Mouse (Mus musculus) forebrain, embryonic 13.5 days (tissue): ENCODE data around the gene Arhgap19. TPM values are rescaled to one million over a fixed set of nuclear protein-coding genes. Genes with fewer than 3 reads are reported as not detected.

ENCODE experiments used
- ATAC-seq: fragments of 200-750 bp; cut with Nextera tagmentation; 2 replicates; pipeline ENCODE4 v1.8.0; 2017
- H3K27ac ChIP-seq: fragments of 300-500 bp; sonication (generic); 2 replicates; pipeline ENCODE4 v1.5.1; 2015; ENCODE audit warnings: inconsistent platforms, mild to moderate bottlenecking, moderate library complexity
- H3K27me3 ChIP-seq: fragments of 300-500 bp; sonication (generic); 2 replicates; pipeline ENCODE4 v1.6.1; 2015; ENCODE audit warnings: mild to moderate bottlenecking, inconsistent platforms
- H3K36me3 ChIP-seq: fragments of 300-500 bp; sonication (generic); 2 replicates; pipeline ENCODE4 v1.6.1; 2015; ENCODE audit warnings: mild to moderate bottlenecking, inconsistent platforms; ENCODE audit not compliant: poor library complexity, severe bottlenecking
- H3K4me1 ChIP-seq: fragments of 300-500 bp; sonication (generic); 2 replicates; pipeline ENCODE4 v1.6.1; 2015; ENCODE audit warnings: inconsistent platforms
- H3K4me2 ChIP-seq: fragments of 300-500 bp; sonication (generic); 2 replicates; pipeline ENCODE4 v1.6.1; 2015; ENCODE audit warnings: inconsistent platforms, mild to moderate bottlenecking, moderate library complexity
- H3K4me3 ChIP-seq: fragments of 300-500 bp; sonication (generic); 2 replicates; pipeline ENCODE4 v1.5.1; 2015; ENCODE audit warnings: mild to moderate bottlenecking, inconsistent platforms
- H3K9ac ChIP-seq: fragments of 300-500 bp; sonication (generic); 2 replicates; pipeline ENCODE4 v1.6.1; 2015; ENCODE audit warnings: mild to moderate bottlenecking, inconsistent platforms
- H3K9me3 ChIP-seq: fragments of 300-500 bp; sonication (generic); replicated peaks from 2 replicates; pipeline ENCODE4 v1.6.1; 2016; ENCODE audit warnings: inconsistent platforms
- WGBS: fragments of 180-500 bp; shearing (Covaris S2); methylation state at CpG from one replicate; pipeline ENCODE4 v1.1.7; 2015; 5-methylcytosine and 5-hydroxymethylcytosine counted together
- polyA plus RNA-seq: library from polyadenylated mRNA; unstranded; fragments of >200 nt; fragmentation: Nextera tagmentation; extraction: Ambion mirVana; gene quantifications from 2 replicates; pipeline ENCODE4 v1.2.1, GENCODE M21; 2015

The Arhgap19 gene
- polyA plus RNA-seq, 1 experiment from 2014 or later: 20.4 TPM

DNA sequence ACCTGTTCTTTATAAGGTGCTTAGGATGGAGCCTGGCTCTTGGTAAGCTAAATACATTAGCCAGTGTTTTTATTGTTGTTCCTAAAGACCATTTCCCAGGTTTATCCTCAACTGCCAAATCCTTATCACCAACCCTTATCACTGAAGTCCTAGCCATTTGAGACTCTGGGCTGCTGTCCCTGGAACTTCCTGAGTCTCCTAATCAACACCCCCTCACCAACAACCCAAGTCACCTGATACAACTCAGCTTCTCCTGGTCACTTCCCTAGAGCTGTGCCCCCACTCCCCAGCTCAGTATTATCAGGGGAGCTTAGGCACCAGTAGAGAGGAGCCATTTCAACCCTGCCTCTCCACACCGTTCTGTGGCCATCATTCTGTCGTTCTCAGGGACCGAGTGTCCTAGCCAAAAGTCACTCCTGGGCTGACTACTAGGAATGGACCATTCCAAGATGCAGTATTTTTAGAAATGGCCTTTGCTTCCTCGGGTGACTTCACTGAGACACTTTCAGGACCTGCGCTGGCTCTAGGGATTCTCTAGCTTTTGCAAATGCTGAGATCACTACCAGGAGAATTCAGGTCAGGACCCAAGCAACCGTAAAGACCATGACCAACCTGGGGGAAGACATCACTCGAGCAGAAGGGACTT lies 39.4 kb upstream of the Arhgap19 start:
- no peaks in the 10 kb centered on the region for H3K36me3 ChIP-seq
- H3K27ac ChIP-seq: no peak overlapping the region
- H3K9me3 ChIP-seq: no peaks in the 10 kb centered on the region
- H3K27me3 ChIP-seq: no peaks in the 10 kb centered on the region
- no peak overlapping the region for H3K9ac ChIP-seq
- peaks cover 23% of the 10 kb centered on the region for H3K4me1 ChIP-seq
- WGBS: 82% methylated on average over 7 of the region's 7 CpGs
- no peak overlapping the region for H3K4me3 ChIP-seq
- no peak for ATAC-seq
- no peak overlapping the region for H3K4me2 ChIP-seq

DNA sequence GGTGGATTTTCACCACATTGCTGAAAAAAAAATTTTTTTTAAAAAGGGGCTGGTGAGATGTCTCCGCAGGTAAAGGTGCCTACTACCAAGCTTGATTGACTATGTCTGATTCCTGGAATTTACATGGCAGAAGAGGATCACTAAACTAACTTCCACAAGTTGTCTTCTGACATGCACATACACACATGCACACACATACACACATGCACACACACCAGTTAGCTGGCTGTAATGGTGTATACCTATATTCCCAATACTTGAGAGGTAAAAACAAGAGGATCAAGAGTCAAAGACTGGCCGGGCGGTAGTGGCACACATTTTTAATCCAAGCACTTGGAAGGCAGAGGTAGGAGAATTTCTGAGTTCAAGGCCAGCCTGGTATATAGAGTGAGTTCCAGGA lies 37.8 kb upstream of the Arhgap19 start:
- ATAC-seq: no peak
- Histone ChIP-seq H3K27me3 (no peaks in the 10 kb centered on the region), H3K4me2 (no peak overlapping the region), H3K36me3 (no peaks in the 10 kb centered on the region), H3K9me3 (no peaks in the 10 kb centered on the region), H3K4me3 (no peak overlapping the region), H3K9ac (no peak overlapping the region), H3K27ac (no peak overlapping the region), H3K4me1 (peaks cover 25% of the 10 kb centered on the region)
- 98% methylated on average over 3 of the region's 3 CpGs for WGBS

DNA sequence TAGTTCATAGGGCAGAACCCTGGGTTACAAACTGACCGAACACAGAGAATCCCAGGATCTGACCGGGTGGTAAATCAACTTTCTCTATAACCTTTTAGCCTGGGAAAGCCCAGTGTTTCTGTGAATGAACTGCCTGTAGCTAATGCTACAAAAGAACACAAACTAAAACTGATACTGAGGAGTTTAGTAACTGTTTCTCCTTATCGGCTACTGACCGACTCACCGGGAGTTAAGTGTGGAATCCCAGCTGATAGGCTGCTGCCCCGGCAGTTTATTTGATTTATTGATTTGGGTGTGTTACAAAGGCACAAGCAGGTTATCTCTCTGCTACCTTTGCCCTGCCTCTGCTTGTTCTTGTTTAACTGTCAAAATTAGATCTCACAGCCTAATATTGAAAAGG lies 37.0 kb upstream of the Arhgap19 start:
- 86% methylated on average over 6 of the region's 6 CpGs for WGBS
- no peak overlapping the region for H3K9ac ChIP-seq
- no peaks in the 10 kb centered on the region for H3K9me3 ChIP-seq
- H3K4me1 ChIP-seq: peaks cover 25% of the 10 kb centered on the region
- ATAC-seq: no peak
- no peaks in the 10 kb centered on the region for H3K27me3 ChIP-seq
- H3K27ac ChIP-seq: no peak overlapping the region
- H3K4me2 ChIP-seq: no peak overlapping the region
- H3K36me3 ChIP-seq: no peaks in the 10 kb centered on the region
- no peak overlapping the region for H3K4me3 ChIP-seq

GRCm38 (mm10) chr19:41837917-41838261 lies 36.0 kb upstream of the Arhgap19 start:
- Histone ChIP-seq H3K4me3 (no peak overlapping the region), H3K36me3 (no peaks in the 10 kb centered on the region), H3K9ac (no peak overlapping the region), H3K4me1 (peaks cover 34% of the 10 kb centered on the region), H3K9me3 (no peaks in the 10 kb centered on the region), H3K4me2 (no peak overlapping the region), H3K27me3 (no peaks in the 10 kb centered on the region), H3K27ac (no peak overlapping the region)
- ATAC-seq: no peak
- WGBS: 78% methylated on average over 4 of the region's 4 CpGs

- Histone ChIP-seq H3K4me2 (no peak overlapping the region), H3K4me1 (peaks cover 39% of the 10 kb centered on the region), H3K9me3 (no peaks in the 10 kb centered on the region), H3K9ac (no peak overlapping the region), H3K36me3 (no peaks in the 10 kb centered on the region), H3K27me3 (no peaks in the 10 kb centered on the region), H3K27ac (no peak overlapping the region), H3K4me3 (no peak overlapping the region)
- ATAC-seq: no peak
- 81% methylated on average over 9 of the region's 9 CpGs for WGBS
These were observed 35.5 kb upstream of the Arhgap19 start for GRCm38 (mm10) chr19:41837194-41837916.

DNA sequence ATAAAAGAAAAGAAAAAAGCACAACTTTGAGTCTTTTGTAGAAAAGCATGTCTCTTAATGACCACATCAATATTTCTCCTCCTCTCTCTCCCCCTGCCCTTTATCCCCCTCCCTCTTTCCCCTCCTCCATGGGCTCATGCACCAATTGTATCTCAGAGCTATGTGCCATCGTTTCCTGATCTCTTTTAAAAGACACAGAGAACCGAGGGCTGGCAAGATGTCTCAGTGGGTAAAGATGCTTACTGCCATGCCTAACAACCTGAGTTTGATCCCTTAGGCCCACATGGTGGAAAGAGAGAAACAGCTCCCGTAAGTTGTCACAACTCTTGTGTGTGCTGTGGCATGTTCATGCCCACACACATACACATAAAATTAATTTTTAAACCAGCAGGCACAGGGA lies 34.9 kb upstream of the Arhgap19 start:
- H3K4me1 ChIP-seq: peaks cover 46% of the 10 kb centered on the region
- no peak for ATAC-seq
- 41% methylated on average over 3 of the region's 3 CpGs for WGBS

DNA sequence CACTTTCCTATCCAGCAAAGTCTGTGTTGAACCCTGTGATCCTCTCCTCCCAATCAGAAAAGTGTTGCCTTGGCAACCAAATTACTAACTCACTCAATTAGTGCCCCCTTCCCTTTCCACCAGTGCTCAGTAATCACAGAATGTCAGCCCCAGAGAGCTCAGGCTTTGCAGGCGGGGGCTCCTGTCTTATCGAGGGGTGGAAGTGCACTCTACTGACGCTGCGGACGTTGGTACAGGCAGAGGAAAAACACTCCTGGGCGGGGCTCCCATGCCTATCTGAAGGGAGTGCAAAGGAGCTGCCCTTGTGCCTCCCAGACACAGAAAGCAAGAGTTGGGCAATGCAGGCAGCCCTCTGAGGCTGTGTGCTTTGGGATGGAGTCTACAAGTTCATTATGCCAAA lies 34.0 kb upstream of the Arhgap19 start:
- H3K36me3 ChIP-seq: no peaks in the 10 kb centered on the region
- H3K9ac ChIP-seq: peak overlapping the region; percentile 46

More for the DNA sequence above, 34.9 kb upstream of the Arhgap19 start:
- no peaks in the 10 kb centered on the region for H3K9me3 ChIP-seq
- no peak overlapping the region for H3K27ac ChIP-seq
- no peak overlapping the region for H3K4me2 ChIP-seq
- H3K9ac ChIP-seq: no peak overlapping the region
- no peak overlapping the region for H3K4me3 ChIP-seq
- H3K36me3 ChIP-seq: no peaks in the 10 kb centered on the region
- 0 out of 2 replicates have a peak, but pooled peaks cover 2% of the 10 kb centered on the region for H3K27me3 ChIP-seq

GRCm38 (mm10) chr19:41835407-41835806 lies 33.6 kb upstream of the Arhgap19 start:
- 32% methylated on average over 6 of the region's 6 CpGs for WGBS
- peaks cover 52% of the 10 kb centered on the region for H3K4me1 ChIP-seq

More for the DNA sequence above, 34.0 kb upstream of the Arhgap19 start:
- peak; percentile 85 for ATAC-seq
- H3K4me1 ChIP-seq: peaks cover 52% of the 10 kb centered on the region
- peak overlapping the region; percentile 83 for H3K27ac ChIP-seq
- no peaks in the 10 kb centered on the region for H3K9me3 ChIP-seq
- peak overlapping the region; percentile 50 for H3K4me2 ChIP-seq
- peak overlapping the region; percentile 19 for H3K4me3 ChIP-seq
- H3K27me3 ChIP-seq: 0 out of 2 replicates have a peak, but pooled peaks cover 5% of the 10 kb centered on the region
- WGBS: 0% methylated on average over 6 of the region's 6 CpGs

GRCm38 (mm10) chr19:41832501-41833201 lies 30.8 kb upstream of the Arhgap19 start:
- ATAC-seq: no peak
- peak overlapping the region; percentile 86 for H3K4me2 ChIP-seq
- H3K27ac ChIP-seq: peak overlapping the region; percentile 68
- peaks cover 57% of the 10 kb centered on the region for H3K4me1 ChIP-seq
- 0 out of 2 replicates have a peak, but pooled peaks cover 5% of the 10 kb centered on the region for H3K27me3 ChIP-seq
- peak overlapping the region; percentile 89 for H3K9ac ChIP-seq
- WGBS: 49% methylated on average over 13 of the region's 13 CpGs
- H3K9me3 ChIP-seq: no peaks in the 10 kb centered on the region
- peak overlapping the region; percentile 83 for H3K4me3 ChIP-seq
- no peaks in the 10 kb centered on the region for H3K36me3 ChIP-seq

More at GRCm38 (mm10) chr19:41835407-41835806, 33.6 kb upstream of the Arhgap19 start:
- H3K4me2 ChIP-seq: peak overlapping the region; percentile 50
- peak overlapping the region; percentile 83 for H3K27ac ChIP-seq
- no peak overlapping the region for H3K4me3 ChIP-seq
- no peak for ATAC-seq
- H3K36me3 ChIP-seq: no peaks in the 10 kb centered on the region
- peak overlapping the region; percentile 46; the same call in 1 of the 2 replicates for H3K9ac ChIP-seq
- H3K27me3 ChIP-seq: 0 out of 2 replicates have a peak, but pooled peaks cover 5% of the 10 kb centered on the region
- no peaks in the 10 kb centered on the region for H3K9me3 ChIP-seq

GRCm38 (mm10) chr19:41831718-41832391 lies 30.0 kb upstream of the Arhgap19 start:
- peak overlapping the region; percentile 86 for H3K4me2 ChIP-seq
- 6% methylated on average over 14 of the region's 14 CpGs for WGBS
- H3K27ac ChIP-seq: peak overlapping the region; percentile 68
- H3K4me3 ChIP-seq: peak overlapping the region; percentile 83
- ATAC-seq: no peak
- no peaks in the 10 kb centered on the region for H3K36me3 ChIP-seq
- H3K4me1 ChIP-seq: peaks cover 53% of the 10 kb centered on the region
- H3K9me3 ChIP-seq: no peaks in the 10 kb centered on the region
- H3K27me3 ChIP-seq: 0 out of 2 replicates have a peak, but pooled peaks cover 5% of the 10 kb centered on the region
- H3K9ac ChIP-seq: peak overlapping the region; percentile 89

DNA sequence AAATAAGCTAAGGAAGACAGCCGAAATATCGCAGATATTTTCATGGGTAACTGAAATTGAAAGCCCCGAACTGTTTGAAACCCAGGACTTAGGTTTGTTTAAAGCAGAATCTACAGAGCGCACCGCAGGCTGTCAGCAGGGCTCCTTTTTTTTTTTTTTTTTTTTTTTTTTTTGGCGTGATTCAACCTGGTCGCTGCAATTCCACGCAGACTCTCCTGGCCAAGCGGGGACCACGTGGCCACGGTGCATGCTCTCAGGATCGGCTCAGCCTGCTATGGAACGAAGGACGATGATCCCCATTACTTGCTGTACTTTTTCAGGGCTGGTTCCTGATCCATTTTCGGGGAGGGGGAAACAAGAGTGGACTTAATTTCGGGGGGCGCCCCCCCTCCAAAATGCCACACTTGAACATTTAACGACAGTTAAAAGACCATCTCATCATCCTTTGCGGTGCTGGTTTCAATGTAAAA lies 29.3 kb upstream of the Arhgap19 start:
- Histone ChIP-seq H3K36me3 (no peaks in the 10 kb centered on the region), H3K4me1 (peaks cover 46% of the 10 kb centered on the region), H3K9me3 (no peaks in the 10 kb centered on the region), H3K4me3 (peak overlapping the region; percentile 83), H3K27ac (peak overlapping the region; percentile 89), H3K4me2 (peak overlapping the region; percentile 86), H3K9ac (peak overlapping the region; percentile 89), H3K27me3 (0 out of 2 replicates have a peak, but pooled peaks cover 5% of the 10 kb centered on the region)
- WGBS: under 1% methylated on average over 19 of the region's 19 CpGs
- ATAC-seq: no peak
